Mouse (Mus musculus) left cerebral cortex, postnatal 4 days (tissue): ENCODE measurements around the gene Wdr70. TPM values are rescaled to one million over a fixed set of nuclear protein-coding genes. Genes with fewer than 3 reads are reported as not detected.
A peak's percentile ranks its signal among the peaks of the same experiment; 100 is the strongest.
"Not testable (repeated sequence)": the region's sequence is repeated elsewhere in the genome, so short reads cannot be mapped to it uniquely, and the experiment has no call there.

Experiments used
- DNase-seq: peaks from one replicate; pipeline ENCODE4 v3.0.0-alpha.2; 2022
- intact Hi-C: fragments of 180-260 bp; cut with DNase I; formaldehyde crosslinking; loops from one replicate; pipeline ENCODE4 v1.15.1; 2025
- total RNA-seq, 2 experiments: library from RNA; stranded (reverse); gene quantifications; 2 replicates each; pipeline ENCODE4 v1.2.3; 2021

Gene Wdr70
- 10 to 100 TPM; 38.0 to 39.6 TPM for total RNA-seq

DNA sequence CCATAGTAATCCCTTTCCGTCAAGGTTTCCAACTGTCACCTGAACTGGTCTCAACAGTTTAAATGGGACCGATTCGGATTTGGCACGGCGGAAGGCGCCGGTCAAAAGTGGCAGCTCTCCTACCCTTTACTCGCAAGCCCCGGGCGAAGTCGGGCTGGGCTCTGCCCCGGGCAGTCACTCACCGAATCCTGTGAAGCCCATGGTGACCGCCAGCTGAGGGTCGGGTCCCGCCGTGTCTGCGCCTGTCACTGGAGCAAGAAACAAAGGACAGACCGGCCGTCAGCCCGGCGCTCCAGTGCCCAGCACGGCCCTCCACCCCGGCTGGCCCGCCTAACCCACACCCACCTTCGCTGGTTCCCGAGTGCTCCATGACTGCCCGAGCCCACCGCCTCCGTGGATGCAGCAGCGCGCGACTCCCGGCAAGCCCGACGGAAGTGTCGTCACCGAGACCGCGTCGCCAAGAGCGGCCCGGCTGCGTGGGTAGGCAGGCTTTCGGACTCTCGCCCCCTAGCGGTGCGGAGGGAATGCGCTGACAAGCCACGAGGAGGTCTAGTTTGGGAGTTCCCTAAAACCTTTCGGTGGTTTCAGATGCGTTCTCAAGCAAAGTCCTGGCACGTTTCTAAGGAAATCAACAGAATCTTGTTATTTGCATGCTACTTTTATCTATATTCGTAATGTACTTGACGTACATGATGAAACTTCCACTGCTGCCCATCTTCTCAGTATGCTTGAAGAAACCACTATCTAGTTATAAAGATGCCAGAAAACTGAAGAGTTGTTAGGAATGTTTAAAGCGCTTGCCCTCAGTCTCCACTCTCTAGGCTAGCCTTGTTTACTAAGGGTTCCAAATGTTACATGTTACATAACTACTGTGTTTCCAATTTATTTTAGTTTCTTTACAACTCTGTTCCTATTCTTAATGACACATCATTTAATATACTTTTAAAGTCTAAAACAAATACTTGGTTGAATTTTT is at the start of gene Wdr70:
Gene Wdr70, minus strand, starts transcription at position 436 of the 976 bp plus-strand sequence.
- peak; percentile 97 for DNase-seq
- intact Hi-C loops: no loop called here

- intact Hi-C loops: loop anchor here (10.0 kb wide), 2 partner anchors 59 to 169 kb away; no protein-coding TSS in a partner anchor
- no peak for DNase-seq
These were observed 36.6 kb upstream of the Wdr70 start for GRCm38 (mm10) chr15:8135606-8136005.

- intact Hi-C loops: loop anchor here (10.0 kb wide), 2 partner anchors 63 to 173 kb away; no protein-coding TSS in a partner anchor
- no peak for DNase-seq
These were observed 32.8 kb upstream of the Wdr70 start for GRCm38 (mm10) chr15:8131761-8132160.

DNA sequence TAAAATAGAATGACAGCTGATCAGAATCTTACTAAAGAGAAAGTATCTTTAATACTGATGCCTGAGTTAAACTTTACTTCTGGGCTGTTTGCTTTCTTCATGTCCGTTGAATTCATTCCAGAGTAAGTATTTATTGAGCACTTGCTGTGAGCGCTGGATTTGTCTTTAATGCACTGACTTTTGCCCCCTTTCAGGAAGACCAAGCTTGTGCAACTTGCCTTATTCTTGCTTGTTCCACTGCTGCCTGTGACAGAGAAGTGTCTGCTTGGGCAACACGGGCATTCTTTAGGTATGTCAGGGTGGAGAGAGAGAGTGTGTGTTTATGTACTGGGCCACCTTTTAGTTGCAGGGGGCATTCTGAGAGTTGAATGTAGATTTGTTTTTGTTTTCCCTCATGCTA is 32.3 kb upstream of the Wdr70 start:
- no peak for DNase-seq
- intact Hi-C loops: loop anchor here (10.0 kb wide), 2 partner anchors 64 to 174 kb away; no protein-coding TSS in a partner anchor

DNA sequence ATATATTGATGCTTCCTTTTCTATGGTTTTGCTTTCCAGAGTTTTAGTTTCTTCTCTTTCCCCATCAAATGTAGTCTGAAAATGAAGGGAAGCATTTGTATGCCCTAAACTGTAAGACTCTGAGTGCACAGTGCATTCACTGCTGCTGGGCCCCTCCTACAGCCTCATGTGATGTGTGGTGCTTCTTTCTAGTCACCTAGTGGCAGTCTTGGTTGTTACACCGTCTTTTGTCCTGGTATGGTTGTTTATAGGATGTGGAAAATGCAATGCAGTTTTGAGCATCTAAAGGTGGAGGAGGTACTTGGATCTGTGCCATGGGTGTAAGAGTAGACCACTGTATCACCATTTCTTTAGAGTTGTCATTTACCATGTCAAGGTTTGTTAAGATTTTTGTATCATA is 30.3 kb upstream of the Wdr70 start:
- no peak for DNase-seq
- intact Hi-C loops: no loop called here

DNA sequence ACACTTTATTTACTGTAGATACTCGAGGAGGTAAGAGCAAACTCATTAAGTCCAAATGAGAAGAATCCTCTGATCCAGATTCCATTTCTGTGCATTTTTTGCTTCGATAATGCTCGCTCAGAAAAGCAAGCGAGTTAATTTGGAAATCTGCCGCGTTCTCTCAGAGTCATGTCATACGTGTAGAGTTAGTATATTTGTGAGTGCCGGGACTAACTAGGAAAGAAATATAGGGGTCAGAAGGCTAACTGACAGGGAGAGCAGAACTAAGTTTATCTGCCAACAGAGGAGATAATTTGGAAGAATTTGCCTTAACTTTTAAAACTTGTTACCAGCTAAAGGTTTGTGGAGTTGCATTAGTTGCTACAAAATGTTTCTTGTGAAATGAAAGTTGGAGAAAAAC is 10.8 kb upstream of the Wdr70 start:
- intact Hi-C loops: no loop called here
- no peak for DNase-seq

- peak; percentile 92 for DNase-seq
- intact Hi-C loops: no loop called here
These were observed 10.1 kb upstream of the Wdr70 start, which contains the start of gene Nup155 for GRCm38 (mm10) chr15:8108966-8109743. Gene Nup155 (plus strand): TSS chr15:8109273.

DNA sequence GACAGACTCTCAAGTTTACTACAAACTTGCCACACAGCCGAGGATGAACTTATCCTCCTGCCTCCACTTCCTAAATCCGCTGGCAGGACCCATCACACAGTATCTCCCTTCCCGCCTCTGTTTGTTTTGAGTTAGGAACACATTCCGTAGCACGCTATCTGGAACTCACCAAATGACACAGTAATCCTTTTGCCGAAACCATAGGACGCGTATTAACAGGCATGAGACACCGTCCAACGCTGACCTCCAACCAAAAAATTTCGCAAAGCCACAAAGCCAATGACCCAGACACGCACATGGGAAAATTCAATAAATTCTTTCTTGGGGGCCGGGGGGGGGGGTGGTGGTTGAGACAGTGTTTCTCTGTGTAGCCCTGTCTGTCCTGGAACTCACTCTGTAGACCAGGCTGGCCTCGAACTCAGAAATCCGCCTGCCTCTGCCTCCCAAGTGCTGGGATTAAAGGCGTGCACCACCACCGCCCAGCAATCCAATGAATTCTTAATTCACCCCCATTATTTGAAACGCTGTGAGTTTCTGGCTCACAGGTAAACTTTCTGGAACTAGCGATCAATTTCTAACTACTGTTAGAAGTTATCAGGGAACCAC is 9.5 kb upstream of the Wdr70 start:
- DNase-seq: no peak
- intact Hi-C loops: no loop called here

DNA sequence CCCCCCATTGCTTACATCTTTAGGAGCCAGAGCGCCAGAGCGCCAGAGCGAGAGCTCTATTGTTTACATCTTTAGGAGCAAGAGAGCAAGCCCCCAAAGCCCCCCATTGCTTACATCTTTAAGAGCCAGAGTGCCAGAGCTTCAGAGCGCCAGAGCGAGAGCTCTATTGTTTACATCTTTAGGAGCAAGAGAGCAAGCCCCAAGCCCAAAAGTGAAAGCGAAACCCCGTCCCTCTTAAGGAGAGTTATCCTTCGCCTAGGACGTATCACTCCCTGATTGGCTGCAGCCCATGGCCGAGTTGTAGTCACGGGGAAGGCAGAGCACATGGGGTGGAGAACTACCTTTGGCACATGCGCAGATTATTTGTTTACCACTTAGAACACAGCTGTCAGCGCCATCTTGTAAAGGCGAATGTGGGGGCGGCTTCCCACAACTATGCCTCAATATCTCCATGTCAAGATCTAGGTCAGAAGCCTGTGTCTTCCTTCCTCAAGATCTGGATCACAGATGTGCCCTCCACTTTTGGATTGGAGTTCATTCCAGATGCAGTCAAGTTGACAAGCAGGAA is 3.0 kb upstream of the Wdr70 start:
- DNase-seq, intact Hi-C loops: not testable (repeated sequence)

DNA sequence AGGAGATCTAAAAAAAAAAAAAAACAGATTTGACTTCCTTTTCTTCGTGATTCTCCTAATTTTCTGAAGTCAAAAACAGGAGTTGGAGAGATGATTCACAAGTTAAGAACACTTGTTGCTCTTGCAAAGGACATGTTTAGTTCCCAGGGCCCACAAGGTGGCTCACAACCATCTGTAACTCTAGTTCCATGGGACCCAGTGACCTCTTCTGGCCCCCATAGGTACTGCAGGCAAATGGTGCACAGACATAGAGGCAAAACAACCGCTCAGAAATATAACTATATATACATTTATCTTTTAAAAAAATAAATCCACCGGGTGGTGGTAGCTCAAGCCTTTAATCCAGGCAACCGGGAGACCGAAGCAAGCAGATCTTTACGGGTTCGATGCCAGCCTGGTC is 1.2 kb downstream of the Wdr70 start:
- DNase-seq: peak; percentile 61
- intact Hi-C loops: no loop called here

DNA sequence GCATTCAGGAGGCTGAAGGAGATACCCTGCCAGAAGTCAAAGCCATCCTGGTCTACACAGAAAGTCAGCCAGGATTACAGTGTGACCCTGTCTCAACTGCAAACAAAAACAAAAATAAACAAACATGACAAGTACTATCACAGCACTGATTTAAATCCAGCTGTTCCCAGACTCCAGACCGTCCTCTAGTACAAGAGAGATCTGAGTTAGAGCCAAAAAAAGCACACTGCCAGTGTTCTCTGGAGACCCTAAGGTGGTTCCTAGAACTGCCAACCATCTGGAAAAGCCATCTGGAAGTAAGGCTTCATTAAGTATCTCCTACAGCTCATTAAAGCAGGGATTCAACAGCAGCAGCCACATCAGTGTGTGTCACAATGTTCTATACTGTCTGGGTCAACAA is 6.3 kb downstream of the Wdr70 start:
- intact Hi-C loops, DNase-seq: not testable (repeated sequence)

DNA sequence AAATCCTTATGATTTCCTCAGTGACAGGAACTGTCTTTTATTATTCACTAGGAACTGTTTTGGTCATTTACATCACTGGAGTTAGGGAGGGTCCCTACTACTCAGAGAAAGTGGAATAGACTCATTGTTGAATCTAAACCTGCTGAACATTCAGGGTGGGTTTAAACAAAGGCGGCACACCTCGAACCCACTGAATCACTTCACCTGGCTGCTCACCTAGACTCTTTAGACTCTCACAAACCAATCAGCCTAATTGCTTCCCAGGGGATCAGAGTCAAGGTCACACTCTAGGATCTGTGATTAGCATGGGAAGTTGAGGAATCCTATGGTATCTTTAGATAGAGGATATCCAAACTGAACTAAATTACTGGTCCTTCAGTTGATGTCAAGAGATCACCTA is 8.3 kb downstream of the Wdr70 start:
- intact Hi-C loops: no loop called here
- DNase-seq: no peak

GRCm38 (mm10) chr15:8088715-8089114 is 10.3 kb downstream of the Wdr70 start:
- intact Hi-C loops: no loop called here
- DNase-seq: no peak

DNA sequence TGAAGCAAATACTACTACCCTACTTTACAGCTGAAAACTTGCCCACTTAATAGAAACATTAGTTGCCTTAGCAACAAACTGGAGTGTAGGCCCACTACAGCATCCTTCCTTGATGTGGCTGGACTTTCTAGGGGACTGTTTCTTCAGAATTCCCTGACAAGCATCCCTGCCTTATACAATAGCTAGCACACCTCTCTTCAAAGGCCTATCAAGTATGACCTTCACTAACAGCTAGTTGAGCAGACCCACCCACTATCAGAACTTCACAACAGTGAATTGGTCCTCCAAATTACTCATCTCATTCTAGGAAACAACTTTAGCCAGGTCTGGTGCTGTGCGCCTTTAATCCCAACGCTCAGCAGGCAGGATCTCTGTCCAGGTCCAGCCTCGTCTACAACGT is 11.7 kb downstream of the Wdr70 start:
- DNase-seq: no peak
- intact Hi-C loops: no loop called here

DNA sequence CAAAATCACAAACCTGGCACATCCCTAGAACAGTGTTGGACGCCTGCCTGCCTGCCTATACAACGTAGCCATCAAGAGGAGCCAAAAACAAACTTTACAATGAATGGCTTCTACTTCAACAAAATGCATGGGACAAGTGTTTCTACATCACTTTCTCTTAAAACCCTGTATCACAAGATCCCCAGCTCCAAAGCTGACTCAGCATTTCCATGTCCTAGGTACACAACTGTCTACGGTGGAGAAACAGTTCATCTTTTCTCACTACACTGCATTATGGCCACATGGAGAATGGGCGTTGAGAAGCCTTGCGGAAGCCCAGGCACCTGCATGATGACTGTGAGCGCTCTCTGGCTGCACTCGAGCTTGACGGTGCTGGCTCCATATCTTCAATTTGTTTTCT is 16.9 kb downstream of the Wdr70 start:
- DNase-seq: no peak
- intact Hi-C loops: no loop called here

- intact Hi-C loops, DNase-seq: not testable (repeated sequence)
These were observed 25.9 kb downstream of the Wdr70 start for GRCm38 (mm10) chr15:8073159-8073558.

- intact Hi-C loops: loop anchor here (10.0 kb wide), 2 partner anchors 250 to 610 kb away; partner anchors contain the start of gene Gdnf
- DNase-seq: no peak
These were observed 33.8 kb downstream of the Wdr70 start for GRCm38 (mm10) chr15:8065221-8065620.

DNA sequence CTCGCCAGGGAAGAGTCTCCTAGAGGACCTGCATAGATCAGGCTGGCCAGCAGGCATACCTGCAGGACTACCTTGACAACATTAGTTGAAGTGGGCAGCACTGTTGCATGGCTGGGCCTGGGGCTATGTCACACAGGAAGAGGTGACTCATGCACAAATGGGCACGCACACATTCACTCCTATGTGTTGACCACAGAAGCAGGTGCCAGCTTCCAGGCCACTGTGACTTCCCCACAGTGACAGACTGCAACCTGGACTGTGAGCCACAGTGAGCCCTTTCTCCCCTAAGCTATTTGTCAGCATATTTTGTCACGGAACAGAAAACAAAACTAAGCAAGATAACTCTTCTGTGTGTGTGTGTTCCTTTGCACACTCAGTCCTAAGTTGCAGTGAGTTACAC is 47.8 kb downstream of the Wdr70 start:
- DNase-seq: no peak
- intact Hi-C loops: no loop called here

- DNase-seq: no peak
- intact Hi-C loops: no loop called here
These were observed 59.2 kb downstream of the Wdr70 start for GRCm38 (mm10) chr15:8039834-8040233.

- intact Hi-C loops: no loop called here
- DNase-seq: no peak
These were observed 60.6 kb downstream of the Wdr70 start for GRCm38 (mm10) chr15:8038457-8038856.

DNA sequence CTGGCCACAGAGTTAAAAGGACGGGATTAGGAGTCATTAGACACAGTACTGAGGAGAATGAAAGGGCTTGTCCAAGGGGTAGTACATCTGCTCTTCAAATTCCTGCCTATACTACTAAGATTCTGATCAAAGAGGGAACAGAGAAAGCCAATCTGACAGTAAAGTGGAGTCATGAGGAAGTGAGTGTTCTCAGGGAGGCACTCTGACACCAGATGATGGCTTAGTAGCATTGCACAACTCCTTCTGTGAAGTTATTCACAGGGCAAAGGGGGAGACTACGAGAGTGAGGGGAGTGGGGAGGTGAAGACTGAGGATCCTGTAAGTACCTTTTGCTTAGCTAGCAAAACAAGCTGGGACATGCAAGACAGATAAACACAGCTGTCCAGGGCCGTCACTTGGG is 61.2 kb downstream of the Wdr70 start:
- intact Hi-C loops: no loop called here

More for the DNA sequence above, 61.2 kb downstream of the Wdr70 start:
- DNase-seq: no peak
